Mouse (Mus musculus): ENCODE results near the gene Plk5.
"Not testable (repeated sequence)": the region's sequence is repeated elsewhere in the genome, so short reads cannot be mapped to it uniquely, and the experiment has no call there.

Gene Plk5

DNA sequence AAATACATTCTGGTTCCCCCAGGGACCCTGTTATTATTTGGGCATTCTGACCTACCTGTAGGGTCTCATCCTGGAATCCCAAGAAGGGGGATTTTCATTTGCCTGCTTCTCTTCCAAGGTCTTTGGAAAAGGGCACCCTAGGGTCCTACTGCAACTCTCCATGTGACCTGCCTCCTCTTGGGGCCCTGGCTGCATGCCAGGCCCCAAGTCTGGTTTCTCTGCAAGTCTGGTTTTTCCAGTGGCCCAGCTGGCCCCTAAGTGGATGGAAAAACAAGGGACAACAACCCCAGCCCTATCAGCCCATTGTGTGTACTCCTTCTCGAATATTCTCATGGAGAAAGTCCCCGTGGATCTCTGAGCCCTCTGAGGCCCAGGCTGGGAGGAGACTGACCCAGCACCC is 25.4 kb upstream of the Plk5 start:
- DNase-seq (ENCODE audit: low read depth, low spot score): no peak

DNA sequence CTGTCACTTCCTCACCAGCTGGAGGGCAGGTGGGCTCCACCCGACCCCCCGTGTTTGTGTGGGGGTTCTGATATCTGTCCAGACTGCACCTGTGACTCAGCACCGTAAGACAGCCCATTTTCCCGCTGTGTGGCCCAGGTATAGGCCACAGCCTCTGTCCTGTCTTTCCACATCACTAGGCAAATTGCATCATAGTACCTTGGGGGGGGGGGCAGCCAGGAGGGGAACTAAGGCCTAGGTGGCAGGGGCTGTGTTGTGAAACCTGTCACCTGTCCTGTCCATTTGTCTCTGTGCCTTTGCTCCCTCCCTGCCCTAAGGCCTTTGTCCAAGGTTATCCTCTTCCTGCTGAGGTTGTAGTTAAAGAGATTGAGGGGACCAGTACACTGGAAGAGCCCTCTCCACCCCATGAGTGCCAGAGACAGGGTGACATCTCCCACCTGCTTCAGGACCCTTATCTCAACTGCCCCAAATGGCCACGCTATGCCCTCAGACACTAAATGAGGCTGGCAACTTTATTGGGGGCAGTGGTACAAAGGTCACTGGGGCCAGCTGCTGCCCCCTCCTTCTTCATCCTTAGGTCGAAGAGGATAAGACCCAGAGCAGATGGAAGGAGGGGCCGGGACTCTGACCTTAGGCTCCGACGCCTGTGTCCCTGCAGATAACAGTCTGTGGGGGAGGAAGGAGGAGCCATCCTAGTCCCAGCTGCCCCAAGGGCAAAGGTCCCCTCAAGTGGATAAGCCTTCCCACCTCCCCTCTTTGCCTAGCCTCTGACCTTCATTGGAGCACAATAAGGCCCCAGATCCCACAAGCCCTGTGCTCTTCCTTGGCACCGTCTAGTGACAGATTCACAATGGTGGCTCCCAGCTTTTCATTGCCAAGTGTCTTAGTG is 24.4 kb upstream of the Plk5 start:
- no peak for DNase-seq (ENCODE audit: low read depth, low spot score)

DNA sequence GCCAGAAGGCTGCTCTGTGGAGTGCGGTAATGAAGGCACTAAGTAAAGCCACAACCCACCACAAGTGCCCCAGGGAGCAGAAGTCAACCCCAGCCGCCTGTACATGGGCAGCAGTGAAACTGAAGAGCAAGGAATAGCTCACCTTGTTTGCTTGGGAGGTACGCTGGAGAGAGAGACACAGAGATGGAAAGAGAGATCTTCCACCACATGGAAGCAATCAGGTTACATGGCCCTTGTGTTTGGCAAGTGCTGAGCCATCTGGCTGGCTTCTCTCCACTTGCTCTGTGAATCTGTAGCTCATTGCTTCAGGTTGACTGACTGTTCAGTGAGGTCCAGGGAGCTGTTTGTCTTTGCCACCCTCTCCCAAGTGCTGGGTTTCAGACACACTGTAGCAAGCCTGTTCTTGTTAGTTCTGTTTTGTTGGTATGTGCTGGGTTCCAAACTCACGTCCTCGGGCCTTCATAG is 23.7 kb upstream of the Plk5 start:
- no peak for DNase-seq (ENCODE audit: low read depth, low spot score)

DNA sequence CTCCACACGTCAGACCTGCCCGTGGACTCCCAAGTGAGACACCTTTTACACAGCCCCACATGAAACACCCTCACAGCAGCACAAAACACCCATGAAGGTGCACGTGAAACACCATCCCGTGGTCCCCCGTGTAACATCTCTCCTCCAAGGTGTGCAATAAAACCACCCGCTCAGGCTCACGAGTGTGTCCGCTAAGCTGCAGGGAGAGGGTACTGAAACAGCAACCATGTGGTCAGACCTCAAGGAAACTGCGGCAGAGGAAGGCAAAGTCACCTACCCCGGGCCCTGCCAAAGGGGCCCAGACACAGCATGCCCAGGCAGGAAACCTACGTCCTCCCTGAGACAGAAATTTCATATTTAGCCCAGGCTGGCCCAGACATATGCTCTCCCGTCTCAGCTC is 20.0 kb upstream of the Plk5 start:
- no peak for DNase-seq (ENCODE audit: low read depth, low spot score)

DNA sequence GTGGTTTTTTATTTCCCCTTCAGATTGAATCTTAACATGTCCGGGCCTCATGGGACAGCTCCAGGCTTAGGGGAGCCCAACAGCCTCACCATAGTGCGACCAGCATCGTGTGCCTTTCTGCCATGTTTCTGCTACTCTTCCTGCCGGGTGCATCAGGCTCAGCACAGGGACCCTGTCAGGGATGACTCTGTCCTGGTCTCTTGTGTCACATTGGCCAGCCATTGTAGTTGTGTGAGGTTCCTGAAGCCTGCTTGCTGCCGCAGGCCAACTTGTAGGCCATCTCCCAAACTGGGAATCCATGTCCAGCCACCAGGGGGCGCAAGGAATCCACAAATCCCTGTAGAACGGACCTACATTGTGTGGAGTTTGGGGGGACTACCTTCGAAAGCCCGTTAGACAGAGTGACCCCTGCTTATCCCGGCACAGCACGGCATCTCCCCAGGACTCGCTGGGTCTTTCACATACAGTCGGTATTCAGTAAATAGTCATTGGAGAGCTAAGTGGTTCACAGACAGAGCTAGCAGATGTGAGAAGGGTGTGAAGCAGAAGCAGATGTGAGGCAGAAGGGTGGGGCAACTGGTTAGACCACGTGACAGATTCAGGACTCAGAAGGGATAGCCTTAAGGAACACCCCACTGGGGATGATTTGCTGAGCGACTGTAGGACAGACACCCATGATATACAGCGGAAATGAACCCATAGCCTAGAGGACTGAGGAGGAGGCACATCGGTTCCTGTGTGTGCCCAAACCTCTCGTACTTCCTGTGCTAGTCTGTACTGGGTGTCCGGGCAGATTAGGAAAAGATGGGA is 16.1 kb upstream of the Plk5 start:
- peak; percentile 92 for DNase-seq (ENCODE audit: low read depth, low spot score)

DNA sequence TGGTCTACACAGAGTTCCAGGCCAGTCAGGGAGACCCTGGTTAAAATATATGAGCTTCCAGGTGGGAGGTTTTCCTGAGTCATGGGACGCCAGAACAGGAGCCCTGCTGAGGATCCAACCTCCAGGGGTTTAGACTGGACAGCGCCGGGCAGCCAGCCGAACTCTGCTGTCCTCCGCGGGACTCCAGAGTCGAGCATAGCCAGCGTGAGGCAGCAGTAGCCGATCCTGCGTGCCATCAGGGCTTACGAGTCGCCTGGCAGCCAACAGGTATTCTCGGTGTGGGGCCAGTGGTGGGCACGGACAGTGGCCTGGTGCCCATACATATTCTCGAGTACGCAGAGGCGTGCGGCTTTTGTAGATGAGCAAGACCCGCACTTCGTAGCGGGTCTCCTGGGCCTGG is 15.2 kb upstream of the Plk5 start:
- no peak for DNase-seq (ENCODE audit: low read depth, low spot score)

DNA sequence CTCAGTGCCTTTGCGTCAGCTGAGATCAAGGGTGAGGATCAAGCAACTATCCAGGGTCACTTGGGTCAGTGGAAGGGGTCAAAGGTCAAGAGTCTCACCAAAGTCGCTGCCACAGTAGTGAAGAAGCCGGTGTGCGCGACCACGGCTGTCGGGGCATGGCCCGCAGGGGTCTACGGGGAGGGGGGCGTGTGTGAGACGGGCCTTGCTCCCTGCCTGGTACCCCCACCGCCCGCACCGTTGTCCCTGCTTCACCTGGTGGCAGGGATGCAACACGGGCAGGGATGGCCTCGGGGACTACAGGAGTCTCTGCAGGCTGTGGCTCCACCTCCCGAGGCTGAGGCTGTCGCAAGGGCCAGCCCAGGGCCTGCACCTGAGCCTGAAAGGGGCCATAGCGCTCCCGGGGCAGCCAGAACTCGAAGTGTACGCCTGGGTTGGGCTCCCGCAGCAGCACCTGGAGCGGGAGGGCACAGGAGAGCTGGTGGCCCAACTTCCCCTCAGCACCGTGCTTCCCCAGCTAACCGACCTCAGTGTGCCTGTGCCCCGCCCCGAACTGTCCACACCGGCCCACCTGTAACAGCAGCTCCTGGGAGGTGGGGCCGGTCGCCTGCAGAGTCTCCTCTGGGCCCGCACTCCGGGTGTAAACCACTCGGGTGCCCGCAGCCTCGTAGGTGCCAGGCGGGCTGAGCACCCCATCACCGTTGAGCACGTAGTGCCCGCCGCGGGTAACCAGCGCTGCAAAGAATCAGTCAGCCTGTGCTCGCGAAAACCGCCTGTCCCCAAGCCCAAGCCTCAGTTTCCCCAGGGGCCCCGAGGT is 14.6 kb upstream of the Plk5 start:
- no peak for DNase-seq (ENCODE audit: low read depth, low spot score)

DNA sequence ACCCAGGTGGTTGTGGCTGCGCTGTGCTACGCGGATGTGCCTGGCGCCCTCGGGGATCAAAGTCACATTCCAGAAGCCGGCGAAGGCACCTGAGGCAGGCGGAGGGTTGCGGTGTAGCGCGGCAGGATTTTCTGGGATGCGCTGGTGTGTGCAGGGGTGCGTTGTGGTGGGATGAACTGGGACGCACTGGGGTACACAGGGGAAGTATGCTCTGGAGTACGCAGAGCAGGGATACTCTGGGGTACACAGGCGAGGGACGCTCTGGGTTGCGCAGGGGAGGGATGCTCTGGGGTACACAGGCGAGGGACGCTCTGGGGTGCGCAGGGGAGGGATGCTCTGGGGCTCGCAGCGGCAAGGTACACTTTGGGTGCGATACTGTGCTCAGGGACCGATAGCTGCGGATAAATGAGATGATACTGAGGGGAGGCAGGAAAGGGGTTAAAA is 13.9 kb upstream of the Plk5 start:
- DNase-seq (ENCODE audit: low read depth, low spot score): no peak

DNA sequence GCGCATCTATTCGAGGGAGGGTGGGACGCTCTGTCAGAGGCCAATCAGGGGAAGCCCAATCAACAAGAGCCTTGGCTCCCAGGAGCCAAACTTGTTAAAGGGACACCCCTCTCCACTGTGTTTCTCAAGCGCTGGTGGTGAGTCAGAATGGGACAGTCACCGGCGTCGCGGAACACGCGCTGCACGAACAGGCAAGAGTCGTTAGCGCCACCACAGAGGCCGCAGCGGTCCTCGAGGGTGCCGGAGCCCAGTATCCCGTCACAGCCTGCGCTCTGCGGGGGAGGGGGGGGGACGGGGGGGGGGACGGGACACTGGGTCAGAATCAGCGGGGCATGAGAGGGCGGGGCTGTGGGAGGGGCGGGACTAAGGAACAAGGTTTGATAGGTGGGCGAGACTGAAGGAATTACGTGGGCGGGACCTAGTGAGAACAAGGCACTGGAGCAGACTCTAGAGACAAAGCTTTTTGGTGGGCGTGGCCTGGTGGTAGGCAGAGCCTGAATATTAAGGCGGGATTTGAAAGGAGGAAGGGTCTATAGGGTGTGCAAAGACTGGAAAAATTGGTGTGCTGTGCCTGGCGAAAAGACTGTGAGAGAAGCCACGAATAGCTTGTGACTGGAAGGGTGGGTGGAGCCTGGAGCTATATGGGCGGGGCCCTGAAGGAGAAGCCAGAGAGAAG is 13.4 kb upstream of the Plk5 start:
- peak; percentile 98 for DNase-seq (ENCODE audit: low read depth, low spot score)

DNA sequence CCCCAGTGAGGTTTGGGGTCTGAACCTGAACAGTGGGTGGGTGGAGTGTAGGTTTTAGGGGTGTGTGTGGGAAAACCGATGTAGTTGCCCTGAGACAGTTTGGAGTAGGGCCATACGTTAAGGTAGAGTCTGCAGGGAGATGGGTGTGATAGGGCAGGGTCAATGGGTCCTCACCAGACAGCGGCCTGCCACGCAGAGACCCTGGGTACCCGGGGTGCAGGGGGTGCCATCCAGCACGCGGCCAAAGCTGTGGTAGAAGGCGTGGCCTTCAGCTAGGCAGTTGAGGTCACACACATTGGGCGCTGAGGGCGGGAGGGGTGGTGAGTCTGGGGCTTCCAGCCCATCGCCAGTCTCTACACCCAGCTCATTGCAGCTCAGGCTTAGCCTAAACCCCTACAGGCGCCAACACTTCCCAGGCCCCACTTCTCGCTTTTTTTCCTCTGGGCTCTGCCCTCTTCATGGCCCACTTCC is 12.8 kb upstream of the Plk5 start:
- no peak for DNase-seq (ENCODE audit: low read depth, low spot score)

DNA sequence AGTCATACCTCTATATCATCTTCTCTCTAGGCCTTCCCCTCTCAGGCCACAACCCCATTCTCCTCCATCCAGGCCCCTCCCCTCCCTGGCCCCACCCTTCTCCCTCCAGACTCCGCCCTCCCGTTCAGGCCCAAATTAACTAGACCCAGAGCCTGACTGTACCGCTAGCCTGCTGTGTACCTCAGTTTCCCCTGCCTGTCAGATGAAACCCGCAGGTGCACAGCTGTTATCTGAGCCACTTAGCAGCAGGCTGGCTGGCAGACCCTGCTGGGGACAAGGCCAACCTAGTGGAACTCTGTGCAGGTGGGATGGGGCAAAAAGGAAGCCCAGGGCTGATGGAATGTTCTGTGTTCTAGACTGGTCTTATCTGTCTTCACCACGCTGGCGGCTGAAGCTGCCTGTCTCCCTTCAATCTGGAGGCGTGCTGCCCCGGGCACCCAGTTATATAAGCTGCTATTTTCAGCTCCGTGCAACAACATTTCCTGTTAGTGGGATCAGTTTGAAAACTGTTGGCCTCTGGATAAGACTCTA is 12.1 kb upstream of the Plk5 start:
- peak; percentile 75 for DNase-seq (ENCODE audit: low read depth, low spot score)

DNA sequence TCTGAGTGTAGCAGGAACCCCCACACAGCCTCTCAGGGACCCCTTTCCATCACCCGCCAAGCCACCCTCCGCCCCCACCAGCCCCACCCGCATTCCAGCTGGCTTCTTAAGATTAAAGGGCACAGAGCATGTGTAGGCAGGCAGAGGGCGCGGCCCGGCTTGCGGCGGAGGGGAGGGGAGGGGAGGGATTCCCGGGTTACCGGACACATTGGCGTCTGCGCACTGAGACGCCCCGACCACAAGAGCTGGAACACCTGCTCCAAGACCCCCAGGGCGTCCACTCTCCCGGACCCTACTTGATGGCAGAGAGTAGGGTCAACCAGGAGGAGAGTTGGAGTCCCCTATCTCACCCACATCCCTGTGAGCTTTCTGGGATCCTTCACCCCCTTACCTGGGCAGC is 11.1 kb upstream of the Plk5 start:
- no peak for DNase-seq (ENCODE audit: low read depth, low spot score)

DNA sequence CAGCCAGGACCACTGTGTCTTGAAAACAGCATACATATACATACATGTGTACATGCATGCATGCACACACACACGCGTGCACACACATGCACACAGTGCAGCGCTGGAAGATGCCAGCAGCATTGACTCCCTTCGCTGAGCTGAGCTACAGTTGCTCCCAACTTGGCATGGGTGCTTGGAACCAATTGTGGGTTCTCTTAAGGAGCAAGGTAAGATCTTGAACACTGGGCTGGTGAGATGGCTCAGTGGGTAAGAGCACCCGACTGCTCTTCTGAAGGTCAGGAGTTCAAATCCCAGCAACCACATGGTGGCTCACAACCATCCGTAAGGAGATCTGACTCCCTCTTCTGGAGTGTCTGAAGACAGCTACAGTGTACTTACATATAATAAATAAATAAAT is 10.3 kb upstream of the Plk5 start:
- DNase-seq (ENCODE audit: low read depth, low spot score): not testable (repeated sequence)

DNA sequence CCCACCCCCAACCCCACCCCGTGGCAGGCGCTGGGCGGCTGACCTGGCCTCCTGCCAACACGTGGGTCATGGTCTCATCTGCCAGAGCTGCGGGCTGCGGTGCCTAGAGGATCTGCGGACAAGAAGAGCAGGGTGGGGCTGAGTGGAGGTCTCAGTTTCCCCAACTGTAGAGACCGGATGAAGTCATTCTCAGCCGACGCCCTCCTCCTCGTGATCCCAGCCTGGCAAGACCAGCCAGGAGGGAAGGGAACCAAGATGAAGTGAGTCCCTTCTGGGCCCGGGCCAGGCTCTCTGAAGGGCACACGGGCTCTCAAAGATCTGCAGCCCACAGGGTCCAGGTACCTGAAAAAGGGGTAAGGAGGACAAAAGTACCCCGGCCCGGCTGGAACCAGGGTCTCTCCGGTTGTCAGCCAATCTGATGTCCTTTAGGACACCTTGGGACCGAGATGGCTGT is 8.7 kb upstream of the Plk5 start:
- no peak for DNase-seq (ENCODE audit: low read depth, low spot score)

DNA sequence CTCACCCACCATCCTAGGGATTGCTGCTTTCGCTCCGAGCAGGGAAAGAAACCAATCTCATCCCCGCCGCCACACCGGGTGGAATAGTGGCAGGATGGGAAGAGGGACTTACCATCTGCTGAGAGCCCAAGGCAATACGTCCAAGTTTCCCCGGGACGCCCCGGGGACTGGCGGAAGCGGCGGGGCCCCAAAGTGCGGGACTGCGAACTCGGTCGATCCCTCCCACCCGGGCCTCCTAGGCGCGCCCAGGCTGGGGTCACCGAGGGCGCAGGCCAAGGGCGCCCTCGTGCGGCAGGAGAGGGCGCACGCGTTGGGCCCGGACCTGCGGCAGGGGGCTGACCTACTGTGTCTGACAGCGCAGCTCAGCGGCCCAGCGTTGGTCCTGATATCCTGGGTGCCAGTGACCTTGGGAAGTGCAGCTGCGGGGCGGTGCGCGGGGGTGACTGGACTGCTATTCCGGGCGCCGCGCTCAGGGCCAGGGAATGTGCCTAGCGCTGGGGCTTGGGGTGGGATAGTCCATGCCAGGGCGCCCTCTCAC is 7.9 kb upstream of the Plk5 start, which contains the start of gene Adamtsl5:
Gene Adamtsl5, minus strand, starts transcription at position 169 of the 538 bp plus-strand sequence.
- DNase-seq (ENCODE audit: low read depth, low spot score): peak; percentile 75

DNA sequence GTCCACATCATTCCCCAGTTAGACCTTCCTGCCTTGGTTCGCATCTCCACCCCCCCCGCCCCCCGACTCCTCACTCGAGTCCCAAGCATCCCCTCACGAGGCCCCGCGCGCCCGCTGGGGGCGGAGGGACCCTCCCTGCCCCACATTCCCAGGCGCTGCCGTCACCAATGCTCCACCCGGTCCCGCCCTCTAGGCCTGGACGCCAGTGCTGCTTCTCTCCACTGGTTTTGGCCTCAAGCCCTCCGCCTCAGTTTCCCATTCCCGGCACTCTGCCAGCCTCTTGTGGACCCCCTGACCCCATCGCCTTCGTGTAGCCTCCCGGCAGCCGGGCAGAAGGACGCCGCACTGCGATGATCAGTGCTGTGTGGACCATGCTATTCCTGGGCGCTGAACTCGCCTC is 7.3 kb upstream of the Plk5 start:
- no peak for DNase-seq (ENCODE audit: low read depth, low spot score)

DNA sequence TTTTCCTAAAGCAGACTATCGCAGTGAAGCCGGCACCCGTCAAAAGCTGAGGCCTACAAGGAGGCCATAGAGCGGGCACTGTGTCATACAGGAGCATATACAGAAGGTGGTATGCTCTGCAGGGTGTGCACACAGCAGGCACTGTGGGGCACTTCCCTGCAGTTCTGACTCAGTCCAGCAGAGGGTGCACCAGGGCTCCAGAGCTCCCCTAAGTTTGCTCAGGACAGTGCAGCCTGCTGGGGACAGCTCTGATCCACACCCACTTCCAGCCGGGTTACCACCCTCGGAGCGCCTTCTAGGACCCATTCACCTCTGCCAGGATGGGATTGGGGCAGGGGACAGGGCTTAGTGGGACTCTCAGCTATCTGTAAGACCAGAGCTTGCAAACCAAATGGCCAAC is 6.0 kb upstream of the Plk5 start:
- peak; percentile 88 for DNase-seq (ENCODE audit: low read depth, low spot score)

DNA sequence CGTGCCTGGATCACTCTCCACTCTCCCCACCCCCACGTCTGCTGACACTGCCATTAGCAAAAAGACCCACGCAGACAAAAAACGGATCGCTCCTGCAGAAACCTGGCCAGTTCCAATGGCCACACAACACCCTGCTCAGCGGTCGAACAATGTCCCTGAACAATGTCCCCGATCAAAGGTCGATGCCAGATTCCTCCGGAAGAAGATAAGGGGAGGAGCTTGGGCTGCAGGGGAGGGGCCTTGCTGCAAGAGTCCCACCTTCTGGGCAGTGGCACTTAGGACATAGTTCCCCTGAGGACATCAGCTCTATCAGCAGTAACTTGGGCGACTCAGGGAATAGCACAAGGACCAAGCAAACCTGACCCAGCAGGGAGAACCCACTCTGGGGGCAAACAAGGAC is 4.4 kb upstream of the Plk5 start:
- no peak for DNase-seq (ENCODE audit: low read depth, low spot score)

DNA sequence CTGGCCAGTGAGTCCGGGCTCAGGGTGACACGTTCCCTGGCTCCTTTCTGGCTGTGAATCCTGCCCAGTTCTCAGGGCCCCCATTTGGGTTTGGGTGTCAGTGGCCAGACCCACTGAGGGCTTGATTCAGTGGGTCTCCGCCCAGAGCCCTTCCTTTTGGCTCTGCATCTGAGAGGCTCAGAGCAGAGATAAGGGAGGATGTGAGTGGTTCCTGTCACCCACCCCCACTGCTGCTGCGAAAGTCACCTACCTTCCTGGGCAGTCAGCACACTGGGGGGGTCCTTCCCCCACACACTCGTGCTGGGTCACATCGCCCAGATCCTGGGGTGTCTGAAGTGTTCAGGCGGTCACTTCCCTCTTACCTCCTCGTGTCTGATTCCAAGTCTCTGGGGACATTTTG is 3.5 kb upstream of the Plk5 start:
- no peak for DNase-seq (ENCODE audit: low read depth, low spot score)

DNA sequence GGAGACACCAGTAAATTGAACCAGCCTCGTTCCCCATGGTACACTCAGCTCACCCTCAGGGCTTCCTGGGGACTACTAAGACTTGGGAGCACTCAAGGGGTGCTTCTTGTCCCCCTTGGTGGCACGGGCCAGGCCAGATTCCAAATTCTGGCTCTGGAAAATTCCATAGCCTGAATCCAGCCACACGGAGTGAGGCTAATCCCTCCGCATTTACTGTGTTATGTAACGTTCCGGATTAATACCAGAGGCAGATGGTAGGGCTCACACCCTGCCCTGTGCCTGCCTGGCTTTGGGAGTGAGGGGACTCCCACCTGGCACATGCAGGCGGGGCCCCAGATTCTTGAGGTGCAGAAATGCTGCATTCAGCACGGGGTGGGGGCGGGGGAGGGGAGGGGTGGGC is 828 bp upstream of the Plk5 start:
- no peak for DNase-seq (ENCODE audit: low read depth, low spot score)
